Mouse (Mus musculus) embryo, embryonic 11.5 days (tissue): ENCODE results near the gene Oosp2.

Experiments
- DNase-seq: peaks from one replicate; pipeline ENCODE4 v3.0.0-alpha.2; 2012; ENCODE audit warnings: low read depth, low spot score

The Oosp2 gene

GRCm38 (mm10) chr19:11660459-11660858 lies at the start of gene Oosp2:
TSS of gene Oosp2 (minus strand) at chr19:11660559.
- DNase-seq = no peak

GRCm38 (mm10) chr19:11698342-11698741 lies 38.0 kb upstream of the Oosp2 start:
- no peak for DNase-seq

- DNase-seq = no peak
Observed at GRCm38 (mm10) chr19:11696755-11697154, 36.4 kb upstream of the Oosp2 start, which contains the start of gene Oosp3. TSS of gene Oosp3 (plus strand) at chr19:11697055.

GRCm38 (mm10) chr19:11691454-11691853 lies 31.1 kb upstream of the Oosp2 start:
- no peak for DNase-seq

GRCm38 (mm10) chr19:11690839-11691238 lies 30.5 kb upstream of the Oosp2 start, which contains the start of gene Oosp1:
TSS of gene Oosp1 (minus strand) at chr19:11691150.
- no peak for DNase-seq

GRCm38 (mm10) chr19:11661562-11661961 lies 1.2 kb upstream of the Oosp2 start:
- no peak for DNase-seq

- DNase-seq = no peak
Observed at GRCm38 (mm10) chr19:11659142-11659541, 1.2 kb downstream of the Oosp2 start.

- DNase-seq = no peak
Observed at GRCm38 (mm10) chr19:11649564-11649963, 10.8 kb downstream of the Oosp2 start.

GRCm38 (mm10) chr19:11646166-11646565 lies 14.2 kb downstream of the Oosp2 start:
- DNase-seq = no peak

GRCm38 (mm10) chr19:11640732-11641131 lies 19.6 kb downstream of the Oosp2 start, which contains the start of gene Ms4a3:
TSS of gene Ms4a3 (minus strand) at chr19:11640851.
- DNase-seq = no peak

- no peak for DNase-seq
Observed at GRCm38 (mm10) chr19:11639038-11639437, 21.3 kb downstream of the Oosp2 start.

- DNase-seq = no peak
Observed at GRCm38 (mm10) chr19:11635572-11635971, 24.8 kb downstream of the Oosp2 start.

GRCm38 (mm10) chr19:11634330-11634729 lies 26.0 kb downstream of the Oosp2 start:
- DNase-seq = no peak

GRCm38 (mm10) chr19:11633732-11634131 lies 26.6 kb downstream of the Oosp2 start:
- DNase-seq = no peak

GRCm38 (mm10) chr19:11625231-11625630 lies 35.1 kb downstream of the Oosp2 start:
- no peak for DNase-seq

- DNase-seq = no peak
Observed at GRCm38 (mm10) chr19:11624800-11625199, 35.6 kb downstream of the Oosp2 start.

- DNase-seq = no peak
Observed at GRCm38 (mm10) chr19:11623551-11623950, 36.8 kb downstream of the Oosp2 start, which contains the start of gene Ms4a2. TSS of gene Ms4a2 (minus strand) at chr19:11623719.

GRCm38 (mm10) chr19:11617983-11618382 lies 42.4 kb downstream of the Oosp2 start:
- DNase-seq = no peak

GRCm38 (mm10) chr19:11614805-11615204 lies 45.6 kb downstream of the Oosp2 start:
- no peak for DNase-seq

GRCm38 (mm10) chr19:11613776-11614443 lies 46.4 kb downstream of the Oosp2 start:
- DNase-seq = no peak

- DNase-seq = no peak
Observed at GRCm38 (mm10) chr19:11613084-11613483, 47.3 kb downstream of the Oosp2 start.

- no peak for DNase-seq
Observed at GRCm38 (mm10) chr19:11612293-11612692, 48.1 kb downstream of the Oosp2 start.

GRCm38 (mm10) chr19:11611541-11611945 lies 48.8 kb downstream of the Oosp2 start:
- no peak for DNase-seq
